Mouse (Mus musculus): ENCODE results near the gene Paqr4. TPM values are rescaled to one million over a fixed set of nuclear protein-coding genes. Genes with fewer than 3 reads are reported as not detected.

The Paqr4 gene
- polyA plus RNA-seq, 1 experiment from 2014 or later, result 8.0 TPM

DNA sequence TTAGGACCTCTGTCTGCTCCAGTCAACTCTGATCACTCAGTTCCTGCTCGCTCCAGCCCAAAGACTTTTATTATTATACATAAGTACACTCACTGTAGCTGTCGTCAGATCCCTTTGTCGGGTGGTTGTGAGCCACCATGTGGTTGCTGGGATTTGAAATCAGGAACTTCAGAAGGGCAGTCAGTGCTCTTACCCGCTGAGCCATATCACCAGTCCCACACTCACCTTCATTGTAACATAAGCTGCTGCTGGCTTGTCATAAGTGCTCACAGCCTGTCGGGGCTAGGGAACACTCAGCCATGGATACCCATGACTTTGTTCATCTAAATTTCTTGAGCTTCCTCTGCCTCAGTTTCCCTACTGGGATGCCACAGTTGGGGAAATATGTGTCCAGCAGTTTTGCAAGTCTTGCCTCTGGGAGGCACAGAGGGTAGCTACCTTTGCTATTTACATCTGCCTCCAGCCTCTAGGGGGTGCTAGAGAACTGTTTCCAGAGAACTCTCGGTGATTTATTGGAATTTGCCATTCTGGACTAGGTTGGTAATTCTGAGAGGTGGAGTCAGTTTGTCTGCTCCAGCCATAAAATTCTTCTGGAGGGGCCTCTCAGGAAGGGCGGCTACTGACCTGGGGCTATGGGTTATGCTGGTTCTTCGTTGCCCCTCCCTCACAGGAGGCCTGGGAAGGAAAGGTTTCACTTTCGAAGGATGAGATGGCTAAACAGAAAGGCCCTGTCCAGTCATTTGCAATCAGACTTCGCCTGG lies 8.1 kb upstream of the Paqr4 start:
- ATAC-seq (ENCODE audit: insufficient read depth), result peak; percentile 20; the same call in 1 of the 2 replicates
- Histone ChIP-seq H3K4me3 (replicated peaks) (peak overlapping the region; percentile 46), H3K9ac (no peak overlapping the region), H3K27ac (replicated peaks) (no peak overlapping the region), H3K36me3 (replicated peaks) (no peaks in the 10 kb centered on the region), H3K4me1 (replicated peaks) (peaks cover 22% of the 10 kb centered on the region), H3K4me2 (peak overlapping the region; percentile 61), H3K27me3 (peaks cover 52% of the 10 kb centered on the region), H3K9me3 (replicated peaks) (no peaks in the 10 kb centered on the region)
- WGBS (ENCODE audit: insufficient replicate concordance), result 19% methylated on average over 10 of the region's 10 CpGs

- no peak for ATAC-seq (ENCODE audit: insufficient read depth)
- H3K27me3 ChIP-seq, result peaks cover 60% of the 10 kb centered on the region
- WGBS (ENCODE audit: insufficient replicate concordance), result 21% methylated on average over 6 of the region's 6 CpGs
Observed at GRCm38 (mm10) chr17:23748026-23748425, 7.4 kb upstream of the Paqr4 start.

GRCm38 (mm10) chr17:23747471-23747870 lies 6.8 kb upstream of the Paqr4 start:
- peaks cover 24% of the 10 kb centered on the region for H3K4me1 ChIP-seq (replicated peaks)
- no peak overlapping the region for H3K4me3 ChIP-seq (replicated peaks)
- H3K27ac ChIP-seq (replicated peaks), result no peak overlapping the region
- no peak overlapping the region for H3K9ac ChIP-seq
- WGBS (ENCODE audit: insufficient replicate concordance), result 58% methylated on average over 3 of the region's 3 CpGs
- ATAC-seq (ENCODE audit: insufficient read depth), result no peak
- no peaks in the 10 kb centered on the region for H3K36me3 ChIP-seq (replicated peaks)
- H3K4me2 ChIP-seq, result no peak overlapping the region
- no peaks in the 10 kb centered on the region for H3K9me3 ChIP-seq (replicated peaks)
- peaks cover 65% of the 10 kb centered on the region for H3K27me3 ChIP-seq

More at GRCm38 (mm10) chr17:23748026-23748425, 7.4 kb upstream of the Paqr4 start:
- Histone ChIP-seq H3K4me3 (replicated peaks) (no peak overlapping the region), H3K36me3 (replicated peaks) (no peaks in the 10 kb centered on the region), H3K4me1 (replicated peaks) (peaks cover 22% of the 10 kb centered on the region), H3K4me2 (no peak overlapping the region), H3K27ac (replicated peaks) (no peak overlapping the region), H3K9ac (no peak overlapping the region), H3K9me3 (replicated peaks) (no peaks in the 10 kb centered on the region)

DNA sequence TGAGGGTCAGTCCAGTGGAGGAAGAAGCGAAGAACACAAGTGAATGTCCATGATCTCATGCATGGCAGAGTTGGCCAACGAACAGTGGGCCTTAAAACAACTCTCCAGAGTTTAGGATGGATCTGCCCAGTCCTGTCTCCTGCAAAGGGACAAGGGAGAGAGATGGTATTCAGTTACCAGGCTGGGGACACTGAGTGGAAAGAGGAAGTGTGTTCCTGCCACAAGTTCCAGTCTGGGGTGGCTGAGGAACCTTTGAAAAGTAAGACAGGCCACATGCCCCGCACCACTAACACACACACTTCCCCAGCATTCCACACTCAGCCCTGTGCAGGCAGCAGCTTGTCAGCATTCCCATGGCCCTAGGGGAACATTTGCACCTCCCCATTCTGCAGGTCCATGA lies 6.1 kb upstream of the Paqr4 start:
- Histone ChIP-seq H3K27ac (replicated peaks) (no peak overlapping the region), H3K4me1 (replicated peaks) (peaks cover 31% of the 10 kb centered on the region), H3K36me3 (replicated peaks) (no peaks in the 10 kb centered on the region), H3K27me3 (peaks cover 72% of the 10 kb centered on the region), H3K9ac (no peak overlapping the region), H3K9me3 (replicated peaks) (no peaks in the 10 kb centered on the region), H3K4me2 (no peak overlapping the region), H3K4me3 (replicated peaks) (no peak overlapping the region)
- 53% methylated on average over 3 of the region's 3 CpGs for WGBS (ENCODE audit: insufficient replicate concordance)
- ATAC-seq (ENCODE audit: insufficient read depth), result no peak

DNA sequence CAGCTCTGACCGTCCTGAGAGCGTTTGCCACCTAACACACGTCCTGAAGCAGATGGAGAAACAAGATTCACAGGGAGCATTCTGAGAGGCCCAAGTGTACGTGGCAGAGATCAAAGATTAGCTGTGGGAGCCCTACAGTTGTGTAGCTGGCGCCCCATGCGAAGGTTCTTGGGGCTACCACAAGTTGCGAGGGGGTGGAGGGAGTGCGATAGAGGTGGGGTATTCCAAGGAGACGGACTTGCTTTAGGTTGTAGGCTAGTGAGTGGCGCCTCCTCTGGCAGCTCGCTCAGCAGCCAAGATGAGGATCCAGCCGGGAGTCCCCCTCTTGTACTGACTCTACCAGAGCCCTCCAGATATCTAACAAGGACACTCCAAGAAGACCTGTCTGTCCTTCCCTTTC lies 5.6 kb upstream of the Paqr4 start:
- Histone ChIP-seq H3K4me1 (replicated peaks) (peaks cover 36% of the 10 kb centered on the region), H3K4me3 (replicated peaks) (no peak overlapping the region), H3K9ac (no peak overlapping the region), H3K27ac (replicated peaks) (no peak overlapping the region), H3K4me2 (no peak overlapping the region; the same call in 1 of the 2 replicates), H3K27me3 (peaks cover 77% of the 10 kb centered on the region), H3K9me3 (replicated peaks) (no peaks in the 10 kb centered on the region), H3K36me3 (replicated peaks) (no peaks in the 10 kb centered on the region)
- ATAC-seq (ENCODE audit: insufficient read depth), result no peak
- 9% methylated on average over 12 of the region's 12 CpGs for WGBS (ENCODE audit: insufficient replicate concordance)

DNA sequence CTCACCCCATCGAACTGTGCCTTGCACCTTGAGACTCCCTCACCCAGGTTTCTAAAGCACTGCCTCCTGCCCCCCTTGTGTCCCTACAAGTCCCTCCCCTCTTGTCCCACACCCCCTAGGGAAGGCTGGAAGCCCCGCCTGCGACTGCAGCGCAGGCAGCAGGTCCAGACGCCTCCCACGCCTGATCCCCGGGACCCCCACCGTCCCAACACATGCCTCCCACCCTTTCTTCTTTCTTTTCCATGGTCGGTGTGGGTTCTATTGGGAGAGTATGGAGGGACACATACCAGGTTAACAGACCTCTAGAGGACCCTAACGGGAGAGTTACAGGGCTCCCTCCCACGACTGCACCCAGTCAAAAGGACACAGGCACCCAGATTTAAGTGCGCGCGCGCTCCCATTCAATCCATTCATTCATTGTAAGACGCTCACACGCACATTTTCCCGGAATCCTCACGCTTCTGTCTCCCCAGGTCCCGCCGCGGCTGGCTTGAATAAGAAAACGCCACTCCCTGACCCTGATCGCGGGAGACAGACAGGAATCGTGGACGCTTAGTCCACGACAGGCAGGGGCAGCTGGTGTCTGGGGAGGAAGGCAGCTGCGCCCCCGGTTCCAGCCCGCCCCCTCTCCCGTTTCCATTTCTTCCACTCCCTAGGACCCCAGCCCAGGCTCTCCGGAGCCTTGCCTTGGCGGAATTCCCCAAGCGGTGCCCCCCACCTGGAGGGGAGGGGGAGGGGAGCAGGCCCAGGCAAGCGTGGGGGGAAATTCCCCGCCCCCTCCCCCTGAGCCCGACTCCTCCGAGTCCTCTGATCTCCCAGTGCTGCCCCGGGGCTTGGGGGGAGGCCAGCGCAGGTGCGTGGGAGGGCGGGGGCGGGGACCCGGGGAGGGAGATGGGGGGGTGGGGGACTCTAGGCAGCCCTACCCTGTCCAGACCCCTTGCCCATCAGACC lies 4.9 kb upstream of the Paqr4 start, which contains the start of gene Kremen2:
Gene Kremen2, minus strand, starts transcription at position 533 of the 951 bp plus-strand sequence.
- no peak within 1 kb of the TSS for H3K9ac ChIP-seq
- no peaks in the 10 kb centered on the region for H3K9me3 ChIP-seq (replicated peaks)
- peaks cover 84% of the 10 kb centered on the region for H3K27me3 ChIP-seq
- ATAC-seq (ENCODE audit: insufficient read depth), result no peak
- H3K36me3 ChIP-seq (replicated peaks), result no peaks in the 10 kb centered on the region
- H3K4me2 ChIP-seq, result peak within 1 kb of the TSS; percentile 42
- WGBS (ENCODE audit: insufficient replicate concordance), result 2% methylated on average over 45 of the region's 45 CpGs
- H3K27ac ChIP-seq (replicated peaks), result no peak within 1 kb of the TSS
- peaks cover 43% of the 10 kb centered on the region for H3K4me1 ChIP-seq (replicated peaks)
- H3K4me3 ChIP-seq (replicated peaks), result peak within 1 kb of the TSS; percentile 17

DNA sequence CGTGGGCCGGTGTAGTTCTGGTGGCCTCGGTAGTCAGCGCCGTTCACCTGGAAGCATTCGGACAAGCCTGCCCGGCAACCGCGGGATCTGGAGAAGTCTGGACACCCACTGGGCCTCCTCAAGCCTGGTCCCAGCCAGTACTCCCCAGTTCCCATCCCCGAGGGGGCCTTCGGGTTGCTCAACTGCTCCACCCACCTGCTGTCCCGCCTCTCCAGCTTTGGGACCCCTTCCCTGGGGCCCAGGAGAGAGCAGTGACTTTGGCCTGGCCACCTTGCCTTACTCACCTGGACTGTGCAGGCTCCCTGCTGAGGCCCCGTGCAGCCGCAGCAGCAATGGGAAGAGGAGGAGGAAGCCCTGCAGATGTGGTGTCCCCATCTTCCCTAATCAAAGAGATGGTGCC lies 4.0 kb upstream of the Paqr4 start:
- H3K4me3 ChIP-seq (replicated peaks), result no peak overlapping the region
- no peaks in the 10 kb centered on the region for H3K36me3 ChIP-seq (replicated peaks)
- no peak overlapping the region for H3K9ac ChIP-seq
- H3K9me3 ChIP-seq (replicated peaks), result no peaks in the 10 kb centered on the region
- H3K4me1 ChIP-seq (replicated peaks), result peaks cover 52% of the 10 kb centered on the region
- ATAC-seq (ENCODE audit: insufficient read depth), result no peak
- peaks cover 93% of the 10 kb centered on the region for H3K27me3 ChIP-seq
- WGBS (ENCODE audit: insufficient replicate concordance), result 6% methylated on average over 14 of the region's 14 CpGs
- no peak overlapping the region for H3K4me2 ChIP-seq
- no peak overlapping the region for H3K27ac ChIP-seq (replicated peaks)

GRCm38 (mm10) chr17:23744076-23744475 lies 3.4 kb upstream of the Paqr4 start:
- Histone ChIP-seq H3K27me3 (peaks cover 99% of the 10 kb centered on the region), H3K9me3 (replicated peaks) (no peaks in the 10 kb centered on the region)
- 19% methylated on average over 8 of the region's 8 CpGs for WGBS (ENCODE audit: insufficient replicate concordance)

GRCm38 (mm10) chr17:23742941-23743340 lies 2.3 kb upstream of the Paqr4 start:
- H3K27ac ChIP-seq (replicated peaks), result no peak overlapping the region
- peaks cover 63% of the 10 kb centered on the region for H3K4me1 ChIP-seq (replicated peaks)
- H3K4me2 ChIP-seq, result peak overlapping the region; percentile 15; the same call in 1 of the 2 replicates
- H3K4me3 ChIP-seq (replicated peaks), result no peak overlapping the region
- H3K9me3 ChIP-seq (replicated peaks), result no peaks in the 10 kb centered on the region
- H3K9ac ChIP-seq, result no peak overlapping the region
- WGBS (ENCODE audit: insufficient replicate concordance), result 49% methylated on average over 12 of the region's 12 CpGs
- H3K36me3 ChIP-seq (replicated peaks), result no peaks in the 10 kb centered on the region
- ATAC-seq (ENCODE audit: insufficient read depth), result no peak
- H3K27me3 ChIP-seq, result peaks cover 100% of the 10 kb centered on the region

More at GRCm38 (mm10) chr17:23744076-23744475, 3.4 kb upstream of the Paqr4 start:
- no peak overlapping the region for H3K27ac ChIP-seq (replicated peaks)
- H3K9ac ChIP-seq, result no peak overlapping the region
- no peaks in the 10 kb centered on the region for H3K36me3 ChIP-seq (replicated peaks)
- peaks cover 54% of the 10 kb centered on the region for H3K4me1 ChIP-seq (replicated peaks)
- no peak overlapping the region for H3K4me3 ChIP-seq (replicated peaks)
- no peak for ATAC-seq (ENCODE audit: insufficient read depth)
- H3K4me2 ChIP-seq, result no peak overlapping the region

DNA sequence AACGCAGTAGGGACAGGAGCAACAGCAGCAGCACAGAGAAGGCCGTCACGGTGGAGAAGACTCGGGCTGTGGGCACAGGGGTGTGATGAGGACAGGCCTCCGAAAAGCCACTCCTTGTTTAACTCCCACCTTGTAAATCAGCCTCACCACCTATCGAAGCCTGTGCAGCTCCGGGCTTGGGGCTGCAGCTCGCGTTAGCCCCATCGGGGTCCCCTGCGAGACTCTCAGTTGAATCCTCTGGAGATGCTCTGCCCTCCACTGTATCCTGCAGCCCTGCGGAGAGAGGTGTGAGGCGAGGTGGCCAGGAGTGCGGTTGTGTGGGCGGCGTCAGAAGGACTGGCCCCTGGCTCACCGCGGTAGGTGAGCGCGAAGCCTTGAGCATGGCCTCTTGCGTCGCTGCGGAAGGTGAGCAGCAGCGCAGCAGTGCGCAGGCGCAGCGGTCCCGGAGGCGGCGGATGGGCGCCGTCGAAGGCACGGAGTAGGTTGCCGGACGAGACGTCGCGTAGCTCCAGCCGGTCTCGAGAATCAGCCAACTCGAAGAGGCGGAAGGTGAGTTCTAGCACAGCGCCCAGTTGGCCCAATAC lies 1.6 kb upstream of the Paqr4 start:
- Histone ChIP-seq H3K4me3 (replicated peaks) (0 out of 2 replicates have a peak overlapping the region, but pooled peaks have one; percentile 7), H3K4me1 (replicated peaks) (peaks cover 65% of the 10 kb centered on the region), H3K9me3 (replicated peaks) (no peaks in the 10 kb centered on the region), H3K9ac (no peak overlapping the region), H3K4me2 (peak overlapping the region; percentile 15), H3K36me3 (replicated peaks) (peaks cover 2% of the 10 kb centered on the region; the same call in 1 of the 2 replicates), H3K27me3 (peaks cover 100% of the 10 kb centered on the region), H3K27ac (replicated peaks) (no peak overlapping the region)
- WGBS (ENCODE audit: insufficient replicate concordance), result 9% methylated on average over 44 of the region's 44 CpGs
- ATAC-seq (ENCODE audit: insufficient read depth), result no peak

Measured in liver, embryonic 15.5 days (tissue).